ENCODE assay signal across 23 mouse cellular contexts in the genomic region with DNA sequence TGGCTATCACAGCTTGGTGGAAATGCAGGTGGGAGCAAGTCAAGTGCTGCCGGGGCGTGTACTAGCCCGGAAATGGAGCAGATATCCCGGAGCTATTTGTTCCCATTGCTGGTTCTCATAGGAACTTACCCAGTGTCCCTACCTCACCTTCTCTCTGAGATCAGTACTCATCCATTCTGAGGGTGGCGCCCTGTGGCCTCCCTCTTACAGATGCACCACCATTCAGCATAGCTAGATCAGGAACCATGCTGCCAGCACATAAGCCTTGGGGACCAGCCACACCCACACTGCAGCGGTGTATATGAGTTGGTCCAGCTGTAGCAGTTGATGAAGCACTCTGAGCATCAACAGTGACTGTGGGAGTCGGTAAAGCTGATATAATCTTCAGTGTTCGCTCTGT. TPM values are rescaled to one million over a fixed set of nuclear protein-coding genes. Genes with fewer than 3 reads are reported as not detected.
A peak's percentile ranks its signal among the peaks of the same experiment; 100 is the strongest.
DNase-seq lines count a peak whose midpoint lies in the region; ATAC-seq and TF ChIP-seq lines count a peak whose summit lies in the region.
"Had no signal": no experiment of that assay in that cellular context is flagged by ENCODE, and none has a peak within 500 bp of the region (broad histone marks: within the 10 kb centered on the region; RNA-seq: fewer than 3 reads in every experiment).

No protein-coding gene starts in this region.

- TF ChIP-seq POLR2A in lung, adult 2 months (IDR thresholded peaks at IDR 0.05; ENCODE audit: borderline replicate concordance, extremely low read depth, low read depth, low read length): no peak

- 0 out of 2 replicates have a peak, but pooled peaks have one; percentile 34 for ATAC-seq in embryonic facial prominence, embryonic 11.5 days (replicated peaks; ENCODE audit: insufficient number of reproducible peaks, low FRiP score, low TSS enrichment, low read depth)
- no peak for ATAC-seq in lung, embryonic 14.5 days (ENCODE audit: insufficient read depth)

- H3K9me3 ChIP-seq in embryonic facial prominence, embryonic 11.5 days (replicated peaks; ENCODE audit: control insufficient read depth, low read length): no peaks in the 10 kb centered on the region
- H3K9me3 ChIP-seq in embryonic facial prominence, embryonic 10.5 days: no peaks in the 10 kb centered on the region
- no peaks in the 10 kb centered on the region for H3K9me3 ChIP-seq in lung, embryonic 14.5 days (ENCODE audit: low read depth, low read length)
- H3K9me3 ChIP-seq: embryonic facial prominence, embryonic 13.5 days; forebrain, embryonic 12.5 days; forebrain, embryonic 15.5 days; heart, embryonic 12.5 days; heart, embryonic 15.5 days had no signal

- H3K4me1 ChIP-seq in embryonic facial prominence, embryonic 11.5 days (ENCODE audit: control insufficient read depth, insufficient read depth, low read length): no peaks in the 10 kb centered on the region
- peaks cover 31% of the 10 kb centered on the region for H3K4me1 ChIP-seq in embryonic facial prominence, embryonic 10.5 days
- H3K4me1 ChIP-seq in lung, embryonic 14.5 days (ENCODE audit: insufficient read depth): peaks cover 23% of the 10 kb centered on the region
- H3K4me1 ChIP-seq in lung, adult 2 months (ENCODE audit: control insufficient read depth, insufficient read depth, low read length): peaks cover 3% of the 10 kb centered on the region; the same call in 1 of the 2 replicates
- H3K4me1 ChIP-seq: heart, embryonic 15.5 days had no signal

- no peak for TF ChIP-seq CTCF in lung, embryonic 14.5 days (IDR thresholded peaks at IDR 0.05; ENCODE audit: low read depth)
- no peak for TF ChIP-seq CTCF in lung, adult 2 months (IDR thresholded peaks at IDR 0.05; ENCODE audit: insufficient read depth, low read length)

- no peak overlapping the region for H3K9ac ChIP-seq in embryonic facial prominence, embryonic 11.5 days (replicated peaks; ENCODE audit: low read length)
- no peak overlapping the region for H3K9ac ChIP-seq in lung, embryonic 14.5 days
- H3K9ac ChIP-seq: embryonic facial prominence, embryonic 13.5 days; forebrain, embryonic 12.5 days; forebrain, embryonic 15.5 days; heart, embryonic 12.5 days; heart, embryonic 15.5 days; hindbrain, embryonic 14.5 days had no signal

- H3K27me3 ChIP-seq in embryonic facial prominence, embryonic 11.5 days (ENCODE audit: control insufficient read depth, insufficient read depth, low read length): no peaks in the 10 kb centered on the region
- no peaks in the 10 kb centered on the region for H3K27me3 ChIP-seq in embryonic facial prominence, embryonic 10.5 days (replicated peaks; ENCODE audit: low read depth, poor library complexity, severe bottlenecking)
- H3K27me3 ChIP-seq in lung, embryonic 14.5 days (ENCODE audit: insufficient read depth, low read length): no peaks in the 10 kb centered on the region
- H3K27me3 ChIP-seq: embryonic facial prominence, embryonic 13.5 days; forebrain, embryonic 12.5 days; forebrain, embryonic 15.5 days; heart, embryonic 12.5 days; heart, embryonic 15.5 days had no signal

- no peak overlapping the region for H3K4me3 ChIP-seq in embryonic facial prominence, embryonic 11.5 days (ENCODE audit: low read depth, low read length)
- H3K4me3 ChIP-seq in embryonic facial prominence, embryonic 10.5 days: no peak overlapping the region
- H3K4me3 ChIP-seq in lung, embryonic 14.5 days (ENCODE audit: low read depth, low read length): no peak overlapping the region
- H3K4me3 ChIP-seq in lung, adult 2 months (replicated peaks; ENCODE audit: extremely low read depth, low read depth, low read length): no peak overlapping the region
- H3K4me3 ChIP-seq: embryonic facial prominence, embryonic 13.5 days; erythroblast, embryonic 14.5 days; forebrain, embryonic 12.5 days; forebrain, embryonic 15.5 days; heart, embryonic 12.5 days; heart, embryonic 15.5 days had no signal

- H3K36me3 ChIP-seq in embryonic facial prominence, embryonic 11.5 days (replicated peaks; ENCODE audit: control insufficient read depth, insufficient read depth, low read depth, low read length): no peaks in the 10 kb centered on the region
- peaks cover 4% of the 10 kb centered on the region; the same call in 1 of the 2 replicates for H3K36me3 ChIP-seq in embryonic facial prominence, embryonic 10.5 days (replicated peaks)
- H3K36me3 ChIP-seq in lung, embryonic 14.5 days (ENCODE audit: insufficient read depth): 0 out of 2 replicates have a peak, but pooled peaks cover 4% of the 10 kb centered on the region
- H3K36me3 ChIP-seq: embryonic facial prominence, embryonic 13.5 days; forebrain, embryonic 15.5 days; heart, embryonic 12.5 days; heart, embryonic 15.5 days had no signal

- H3K27ac ChIP-seq in embryonic facial prominence, embryonic 11.5 days (replicated peaks; ENCODE audit: low read depth, low read length): no peak overlapping the region
- H3K27ac ChIP-seq in embryonic facial prominence, embryonic 10.5 days (replicated peaks): no peak overlapping the region
- H3K27ac ChIP-seq in lung, embryonic 14.5 days (ENCODE audit: low read depth): no peak overlapping the region
- H3K27ac ChIP-seq: embryonic facial prominence, embryonic 13.5 days; forebrain, embryonic 12.5 days; forebrain, embryonic 15.5 days; heart, embryonic 15.5 days; hindbrain, embryonic 14.5 days; hindbrain, postnatal 0 days had no signal

- no peak overlapping the region for H3K4me2 ChIP-seq in embryonic facial prominence, embryonic 11.5 days (ENCODE audit: low read depth, low read length)
- H3K4me2 ChIP-seq in lung, embryonic 14.5 days: no peak overlapping the region
- H3K4me2 ChIP-seq: embryonic facial prominence, embryonic 13.5 days; forebrain, embryonic 12.5 days; forebrain, embryonic 15.5 days; heart, embryonic 12.5 days; heart, embryonic 15.5 days; hindbrain, embryonic 14.5 days had no signal

- 90% methylated on average over 8 of the region's 8 CpGs for WGBS in embryonic facial prominence, embryonic 11.5 days
- WGBS in embryonic facial prominence, embryonic 10.5 days: 90% methylated on average over 8 of the region's 8 CpGs
- 78% methylated on average over 8 of the region's 8 CpGs for WGBS in lung, embryonic 14.5 days
- WGBS in lung, adult 2 months: 82% methylated on average over 8 of the region's 8 CpGs

- DNase-seq in embryonic facial prominence, embryonic 11.5 days (ENCODE audit: low spot score): no peak
- DNase-seq in embryonic facial prominence, embryonic 10.5 days (ENCODE audit: low spot score): no peak
- peak; percentile 37 for DNase-seq in lung, embryonic 14.5 days
- no peak for DNase-seq in lung, adult 2 months
- DNase-seq in lung, postnatal 10 days: peak; percentile 22
- DNase-seq in lung, adult 18-20 months: no peak
- DNase-seq in right cerebral cortex, postnatal 25 days: no peak
- DNase-seq: adrenal gland, postnatal 10 days; adrenal gland, postnatal 36 days; cerebellum, adult 18-20 months; cerebellum, adult 9-10 months; cerebellum, postnatal 14 days; gastrocnemius, postnatal 14 days; heart, postnatal 14 days; heart, postnatal 4 days had no signal

RNA-seq across cellular contexts. Expression of a gene that starts 52.3 kb away (rescaled TPM):
- polyA plus RNA-seq in embryonic facial prominence, embryonic 11.5 days (2014; fragmentation: Nextera tagmentation; extraction: Ambion mirVana): 7.0 and 7.7 TPM in 2 replicates
- polyA plus RNA-seq in embryonic facial prominence, embryonic 10.5 days (2016; fragmentation: Nextera tagmentation; extraction: Ambion mirVana): 8.0 and 9.4 TPM in 2 replicates
- polyA plus RNA-seq in lung, embryonic 14.5 days (2014; fragmentation: Nextera tagmentation; extraction: Ambion mirVana): 16.0 and 16.5 TPM in 2 replicates
- polyA plus RNA-seq in lung, adult 2 months (2012; rRNA removed): 18.7 and 25.0 TPM in 2 replicates
- polyA plus RNA-seq: erythroblast, embryonic 14.5 days had no signal

Comparison
In these comparisons a context has a peak if more than half of its experiments do, and no peak if none do; other contexts are left out.
1. DNase-seq: peak in lung, embryonic 14.5 days (single experiment) and lung, postnatal 10 days (single experiment); none in embryonic facial prominence, embryonic 11.5 days (single experiment), embryonic facial prominence, embryonic 10.5 days (single experiment), lung, adult 2 months (single experiment), lung, adult 18-20 months (0 of 2) and right cerebral cortex, postnatal 25 days (single experiment).